In the genomic region with DNA sequence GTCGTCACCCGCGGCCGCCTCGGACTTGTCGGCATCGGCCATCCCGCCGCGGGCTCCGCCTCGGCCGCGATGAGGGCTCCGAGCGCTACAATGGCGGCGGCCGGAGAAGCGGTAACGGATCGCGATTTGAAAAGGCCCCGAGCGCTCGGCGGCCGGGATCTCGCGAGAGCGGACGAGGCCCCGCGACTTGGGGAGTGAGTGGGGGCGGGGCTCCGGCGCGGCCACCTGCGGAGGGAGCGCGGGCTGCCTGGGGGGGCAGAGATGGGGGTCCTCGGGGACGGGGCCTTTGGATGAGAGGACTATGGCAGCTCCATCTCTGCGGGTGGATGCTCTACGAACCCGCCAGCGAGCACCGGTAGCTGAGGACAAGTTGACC, we compare ENCODE assay signal across 8 mouse cellular contexts. TPM values are rescaled to one million over a fixed set of nuclear protein-coding genes. Genes with fewer than 3 reads are reported as not detected.
DNase-seq lines count a peak whose midpoint lies in the region; ATAC-seq and TF ChIP-seq lines count a peak whose summit lies in the region.

A gene (minus strand): TSS at position 185 of the 376 bp plus-strand sequence.

- peak; percentile 90 for ATAC-seq in embryonic facial prominence, embryonic 14.5 days (ENCODE audit: low read depth)
- peak; percentile 92 for ATAC-seq in kidney, embryonic 14.5 days (ENCODE audit: low FRiP score, low TSS enrichment)
- ATAC-seq in liver, embryonic 11.5 days (replicated peaks; ENCODE audit: low FRiP score): peak; percentile 88

- WGBS in bone marrow, adult 2 months: 2% methylated on average over 45 of the region's 48 CpGs
- 0% methylated on average over 10 of the region's 48 CpGs for WGBS in embryonic facial prominence, embryonic 14.5 days
- WGBS in kidney, embryonic 14.5 days: under 1% methylated on average over 32 of the region's 48 CpGs
- 1% methylated on average over 40 of the region's 48 CpGs for WGBS in liver, embryonic 11.5 days

- peak; percentile 79 for DNase-seq in 3T3-L1 (ENCODE audit: low read depth, low spot score)
- peak; percentile 90 for DNase-seq in embryonic facial prominence, embryonic 14.5 days (ENCODE audit: low spot score)
- peak; percentile 61 to 71 for DNase-seq in heart, adult 9 months (ENCODE audit: low spot score in 2 of 2)
- peak; percentile 84 for DNase-seq in liver, embryonic 11.5 days (ENCODE audit: low spot score)
- peak; percentile 87 to 95 for DNase-seq in spleen, postnatal 4 days (ENCODE audit: low spot score in 2 of 2)

- H3K9ac ChIP-seq in embryonic facial prominence, embryonic 14.5 days (ENCODE audit: low read depth, low read length): peak within 1 kb of the TSS; percentile 98
- H3K9ac ChIP-seq in kidney, embryonic 14.5 days (ENCODE audit: low read depth, low read length): peak within 1 kb of the TSS; percentile 98
- H3K9ac ChIP-seq in liver, embryonic 11.5 days (ENCODE audit: low read depth, low read length): peak within 1 kb of the TSS; percentile 95

- peak within 1 kb of the TSS; percentile 46 for H3ac ChIP-seq in myocyte (ENCODE audit: control insufficient read depth, insufficient read length)

- H3K9me3 ChIP-seq in embryonic facial prominence, embryonic 14.5 days (ENCODE audit: control insufficient read depth, low read length): no peaks in the 10 kb centered on the region
- no peaks in the 10 kb centered on the region for H3K9me3 ChIP-seq in kidney, embryonic 14.5 days (ENCODE audit: control insufficient read depth, low read length)
- H3K9me3 ChIP-seq in liver, embryonic 11.5 days (ENCODE audit: control insufficient read depth, low read length): no peaks in the 10 kb centered on the region

- TF ChIP-seq POLR2A in bone marrow, adult 2 months (IDR thresholded peaks at IDR 0.05; ENCODE audit: borderline replicate concordance, control insufficient read depth, low read depth, low read length): no peak
- TF ChIP-seq POLR2A in myocyte (IDR thresholded peaks at IDR 0.05; ENCODE audit: insufficient read length, low read depth): no peak

- no peaks in the 10 kb centered on the region for H3K27me3 ChIP-seq in embryonic facial prominence, embryonic 14.5 days (replicated peaks; ENCODE audit: control insufficient read depth, insufficient read depth, low read length)
- 0 out of 2 replicates have a peak, but pooled peaks cover 4% of the 10 kb centered on the region for H3K27me3 ChIP-seq in kidney, embryonic 14.5 days (ENCODE audit: control insufficient read depth, insufficient read depth, low read length)
- no peaks in the 10 kb centered on the region for H3K27me3 ChIP-seq in liver, embryonic 11.5 days (replicated peaks; ENCODE audit: control insufficient read depth, insufficient read depth, low read length)
- no peaks in the 10 kb centered on the region for H3K27me3 ChIP-seq in myocyte (ENCODE audit: control insufficient read depth, insufficient read depth, insufficient read length)

- no peak for TF ChIP-seq CTCF in bone marrow, adult 2 months (IDR thresholded peaks at IDR 0.05; ENCODE audit: control insufficient read depth, insufficient read depth, low read length)

- H3K4me1 ChIP-seq in bone marrow, adult 2 months (ENCODE audit: control insufficient read depth, insufficient read depth, low read length): no peaks in the 10 kb centered on the region; the same call in 1 of the 2 replicates
- peaks cover 9% of the 10 kb centered on the region for H3K4me1 ChIP-seq in embryonic facial prominence, embryonic 14.5 days (ENCODE audit: control insufficient read depth, insufficient read depth, low read length)
- H3K4me1 ChIP-seq in kidney, embryonic 14.5 days (ENCODE audit: control insufficient read depth, insufficient read depth, low read length): peaks cover 11% of the 10 kb centered on the region; the same call in 1 of the 2 replicates
- H3K4me1 ChIP-seq in liver, embryonic 11.5 days (replicated peaks; ENCODE audit: control insufficient read depth, insufficient read depth, low read length): peaks cover 28% of the 10 kb centered on the region

- peaks cover 46% of the 10 kb centered on the region for H3K79me2 ChIP-seq in myocyte (ENCODE audit: control insufficient read depth, insufficient read depth)

- H3K27ac ChIP-seq in bone marrow, adult 2 months (ENCODE audit: control insufficient read depth, insufficient read depth, low read depth, low read length, poor library complexity): peak within 1 kb of the TSS; percentile 36; the same call in 1 of the 2 replicates
- H3K27ac ChIP-seq in embryonic facial prominence, embryonic 14.5 days (replicated peaks; ENCODE audit: low read depth, low read length): peak within 1 kb of the TSS; percentile 95
- H3K27ac ChIP-seq in kidney, embryonic 14.5 days (ENCODE audit: low read depth, low read length): peak within 1 kb of the TSS; percentile 86
- H3K27ac ChIP-seq in liver, embryonic 11.5 days (ENCODE audit: low read depth, low read length): peak within 1 kb of the TSS; percentile 85

- peak within 1 kb of the TSS; percentile 63 for H3K4me2 ChIP-seq in embryonic facial prominence, embryonic 14.5 days (ENCODE audit: low read depth, low read length)
- peak within 1 kb of the TSS; percentile 57 for H3K4me2 ChIP-seq in kidney, embryonic 14.5 days (replicated peaks; ENCODE audit: low read depth, low read length)
- H3K4me2 ChIP-seq in liver, embryonic 11.5 days: peak within 1 kb of the TSS; percentile 87
- H3K4me2 ChIP-seq in myocyte (ENCODE audit: low read depth): peak within 1 kb of the TSS; percentile 90

- peak within 1 kb of the TSS; percentile 86 for H3K4me3 ChIP-seq in bone marrow, adult 2 months (replicated peaks; ENCODE audit: control insufficient read depth, low read depth, low read length)
- H3K4me3 ChIP-seq in embryonic facial prominence, embryonic 14.5 days (ENCODE audit: low read depth, low read length): peak within 1 kb of the TSS; percentile 79
- peak within 1 kb of the TSS; percentile 79 for H3K4me3 ChIP-seq in kidney, embryonic 14.5 days (ENCODE audit: low read length)
- peak within 1 kb of the TSS; percentile 85 for H3K4me3 ChIP-seq in liver, embryonic 11.5 days (ENCODE audit: low read depth, low read length)
- peak within 1 kb of the TSS; percentile 65 for H3K4me3 ChIP-seq in myocyte

- H3K36me3 ChIP-seq in embryonic facial prominence, embryonic 14.5 days (ENCODE audit: control insufficient read depth, insufficient read depth, low read length): no peaks in the 10 kb centered on the region
- H3K36me3 ChIP-seq in kidney, embryonic 14.5 days (ENCODE audit: control insufficient read depth, insufficient read depth, low read length): no peaks in the 10 kb centered on the region
- no peaks in the 10 kb centered on the region for H3K36me3 ChIP-seq in liver, embryonic 11.5 days (ENCODE audit: control insufficient read depth, insufficient read depth, low read length)
- no peaks in the 10 kb centered on the region for H3K36me3 ChIP-seq in myocyte (ENCODE audit: control insufficient read depth, insufficient read depth)

TF ChIP-seq in myocyte, 11 proteins besides CTCF, POLR2A, EP300 and RAD21:
- TF ChIP-seq POLR2AphosphoS2 (IDR thresholded peaks at IDR 0.05; ENCODE audit: insufficient read length, low read depth): no peak
- TF ChIP-seq TCF3 (IDR thresholded peaks at IDR 0.05; ENCODE audit: insufficient read length, low read depth): no peak
- peak; percentile 79 for TF ChIP-seq E2F4 (IDR thresholded peaks at IDR 0.05; ENCODE audit: insufficient read depth)
- no peak for TF ChIP-seq MAX (IDR thresholded peaks at IDR 0.05; ENCODE audit: low read depth)
- peak in 1 of 3 experiments; percentile 37 for TF ChIP-seq MYOG (IDR thresholded peaks at IDR 0.05; ENCODE audit: control insufficient read depth in 1 of 3, insufficient read depth in 1 of 3, insufficient read length in 2 of 3, low read depth in 2 of 3)

RNA-seq across cellular contexts. Expression of the gene that starts here (rescaled TPM):
- 39.8 and 41.1 TPM in 2 replicates for polyA plus RNA-seq in bone marrow, adult 2 months (2011; ENCODE audit: insufficient read depth, insufficient read length, low replicate concordance, missing spikeins)
- polyA plus RNA-seq in embryonic facial prominence, embryonic 14.5 days (2014; fragmentation: Nextera tagmentation; extraction: Ambion mirVana): 92.6 and 101 TPM in 2 replicates
- polyA plus RNA-seq in kidney, embryonic 14.5 days (2014; fragmentation: Nextera tagmentation; extraction: Ambion mirVana): 118 and 142 TPM in 2 replicates
- 75.9 and 76.9 TPM in 2 replicates for polyA plus RNA-seq in liver, embryonic 11.5 days (2014; fragmentation: Nextera tagmentation; extraction: Ambion mirVana)
- polyA plus RNA-seq in myocyte (2012; fragmentation: generic; extraction: Trizol): 27.8 TPM

Comparison
In these comparisons a context has a peak if more than half of its experiments do, and no peak if none do; other contexts are left out.
1. Peak in every context shown above with its lines: DNase-seq, ATAC-seq, H3K4me3 ChIP-seq and H3K27ac ChIP-seq.
2. H3K27ac ChIP-seq: peak in every context shown above with its lines; median percentile 95 in embryonic facial prominence, embryonic 14.5 days; 86 in kidney, embryonic 14.5 days; 85 in liver, embryonic 11.5 days; 36 in bone marrow, adult 2 months.